Mouse (Mus musculus): ENCODE results near the gene Foxp1.

The Foxp1 gene

GRCm38 (mm10) chr6:99276297-99276653 lies 246.2 kb downstream of the Foxp1 start:
- DNase-seq = no peak

GRCm38 (mm10) chr6:99275381-99276296 lies 246.9 kb downstream of the Foxp1 start:
- DNase-seq = no peak

- no peak for DNase-seq
Measured at GRCm38 (mm10) chr6:99274667-99275066, 247.9 kb downstream of the Foxp1 start.

- DNase-seq = no peak
Measured at GRCm38 (mm10) chr6:99274222-99274621, 248.3 kb downstream of the Foxp1 start.

- no peak for DNase-seq
Measured at GRCm38 (mm10) chr6:99273177-99273576, 249.3 kb downstream of the Foxp1 start.

- no peak for DNase-seq
Measured at GRCm38 (mm10) chr6:99272174-99272573, 250.3 kb downstream of the Foxp1 start.

- no peak for DNase-seq
Measured at GRCm38 (mm10) chr6:99271741-99272140, 250.8 kb downstream of the Foxp1 start.

- DNase-seq = no peak
Measured at GRCm38 (mm10) chr6:99269921-99270320, 252.6 kb downstream of the Foxp1 start.

GRCm38 (mm10) chr6:99268171-99269061 lies 254.1 kb downstream of the Foxp1 start:
- no peak for DNase-seq

GRCm38 (mm10) chr6:99265945-99266656 lies 256.4 kb downstream of the Foxp1 start:
- DNase-seq = no peak

GRCm38 (mm10) chr6:99265173-99265572 lies 257.3 kb downstream of the Foxp1 start:
- no peak for DNase-seq

GRCm38 (mm10) chr6:99264192-99265093 lies 258.1 kb downstream of the Foxp1 start:
- DNase-seq = no peak

- no peak for DNase-seq
Measured at GRCm38 (mm10) chr6:99263886-99264185, 258.7 kb downstream of the Foxp1 start.

GRCm38 (mm10) chr6:99263061-99263885 lies 259.2 kb downstream of the Foxp1 start:
- no peak for DNase-seq

GRCm38 (mm10) chr6:99261737-99262130 lies 260.8 kb downstream of the Foxp1 start:
- DNase-seq = no peak

- DNase-seq = no peak
Measured at GRCm38 (mm10) chr6:99260941-99261736, 261.4 kb downstream of the Foxp1 start.

- no peak for DNase-seq
Measured at GRCm38 (mm10) chr6:99258346-99258745, 264.2 kb downstream of the Foxp1 start.

GRCm38 (mm10) chr6:99257676-99258075 lies 264.8 kb downstream of the Foxp1 start:
- DNase-seq = no peak

GRCm38 (mm10) chr6:99253331-99253730 lies 269.2 kb downstream of the Foxp1 start:
- DNase-seq = no peak

- no peak for DNase-seq
Measured at GRCm38 (mm10) chr6:99252816-99253215, 269.7 kb downstream of the Foxp1 start.
